Mouse (Mus musculus) olfactory bulb, adult 2 months (tissue): ENCODE measurements around the gene Siah3.

Experiments used
- CTCF ChIP-seq: fragments of 200-500 bp; IDR thresholded peaks from 2 replicates; pipeline ENCODE4 v1.5.1; 2012; ENCODE audit warnings: low read depth, mild to moderate bottlenecking, low read length, moderate library complexity; ENCODE audit not compliant: insufficient read depth
- POLR2A ChIP-seq: fragments of 200-500 bp; IDR thresholded peaks from 2 replicates; pipeline ENCODE4 v1.6.1; 2012; ENCODE audit warnings: mild to moderate bottlenecking, low read depth, low read length, moderate library complexity; ENCODE audit not compliant: insufficient read depth

DNA sequence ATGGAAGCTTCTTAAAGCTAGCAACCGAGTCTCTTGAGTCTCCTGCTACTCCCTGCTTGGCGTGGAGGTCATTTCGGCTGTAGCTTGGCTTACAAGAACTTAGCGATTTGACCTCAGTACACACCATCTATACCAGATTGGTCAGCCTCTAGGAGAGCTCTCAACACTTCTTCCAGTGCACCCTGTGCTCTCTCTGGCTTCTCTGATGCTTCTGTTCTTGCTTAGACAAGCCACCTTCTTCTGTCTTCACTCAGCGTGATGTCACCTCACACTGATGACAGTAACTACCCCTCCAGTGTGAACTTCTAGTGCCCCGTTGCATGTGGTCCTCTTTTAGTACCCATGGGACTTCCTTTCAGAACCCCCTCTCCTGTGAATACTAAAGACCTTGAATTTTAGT is 63.1 kb downstream of the Siah3 start:
- TF ChIP-seq CTCF (no peak), POLR2A (no peak)
